ENCODE assay signal across 27 mouse cellular contexts in the genomic region with DNA sequence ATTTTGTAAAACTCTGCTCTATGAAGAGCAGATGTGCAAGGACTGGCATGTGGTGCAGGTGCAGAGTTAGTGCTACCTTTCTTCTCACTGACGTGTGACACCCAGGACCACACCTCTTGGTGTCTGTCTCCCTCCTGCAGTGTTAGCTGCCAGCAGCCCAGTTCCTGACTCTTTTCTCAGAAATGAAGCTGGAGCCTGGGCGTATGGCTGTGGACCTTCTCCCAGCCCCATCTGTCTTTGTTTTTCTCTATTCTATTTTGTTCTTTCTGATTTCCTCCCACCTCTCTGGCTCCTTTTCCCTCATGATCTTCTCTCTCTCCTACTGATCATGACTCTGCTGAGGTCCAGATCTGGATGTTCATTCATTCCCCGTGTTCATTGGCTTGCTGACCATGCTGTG. TPM values are rescaled to one million over a fixed set of nuclear protein-coding genes. Genes with fewer than 3 reads are reported as not detected.
DNase-seq lines count a peak whose midpoint lies in the region; ATAC-seq lines count a peak whose summit lies in the region.
"Had no signal": no experiment of that assay in that cellular context is flagged by ENCODE, and none has a peak within 500 bp of the region (broad histone marks: within the 10 kb centered on the region; RNA-seq: fewer than 3 reads in every experiment).

No protein-coding gene starts in this region.

- H3K4me2 ChIP-seq in midbrain, embryonic 11.5 days, result no peak overlapping the region
- no peak overlapping the region for H3K4me2 ChIP-seq in liver, embryonic 12.5 days
- H3K4me2 ChIP-seq: embryonic facial prominence, embryonic 12.5 days; hindbrain, embryonic 14.5 days; limb, embryonic 12.5 days; liver, embryonic 11.5 days; stomach, embryonic 15.5 days had no signal

- 88% methylated on average over 3 of the region's 3 CpGs for WGBS in midbrain, embryonic 11.5 days
- 91% methylated on average over 3 of the region's 3 CpGs for WGBS in midbrain, embryonic 10.5 days
- 60% methylated on average over 3 of the region's 3 CpGs for WGBS in liver, embryonic 12.5 days (ENCODE audit: insufficient replicate concordance)

- no peaks in the 10 kb centered on the region for H3K27me3 ChIP-seq in midbrain, embryonic 11.5 days (ENCODE audit: control insufficient read depth, insufficient read depth, low read length)
- no peaks in the 10 kb centered on the region for H3K27me3 ChIP-seq in midbrain, embryonic 10.5 days (ENCODE audit: low read depth, poor library complexity, severe bottlenecking)
- H3K27me3 ChIP-seq in liver, embryonic 12.5 days (replicated peaks), result no peaks in the 10 kb centered on the region
- H3K27me3 ChIP-seq: CH12.LX; embryonic facial prominence, embryonic 12.5 days; limb, embryonic 12.5 days; Patski; stomach, embryonic 15.5 days had no signal

- no peak overlapping the region for H3K27ac ChIP-seq in midbrain, embryonic 11.5 days (ENCODE audit: low read depth, low read length)
- no peak overlapping the region for H3K27ac ChIP-seq in midbrain, embryonic 10.5 days (replicated peaks)
- no peak overlapping the region for H3K27ac ChIP-seq in liver, embryonic 12.5 days
- H3K27ac ChIP-seq: embryonic facial prominence, embryonic 12.5 days; gastrocnemius, adult 2 months; heart, embryonic 10.5 days; hindbrain, embryonic 14.5 days; kidney, postnatal 0 days; limb, embryonic 12.5 days; stomach, embryonic 15.5 days had no signal

- no peak overlapping the region for H3K4me3 ChIP-seq in midbrain, embryonic 11.5 days (ENCODE audit: low read depth, low read length)
- no peak overlapping the region for H3K4me3 ChIP-seq in midbrain, embryonic 10.5 days
- H3K4me3 ChIP-seq in liver, embryonic 12.5 days, result no peak overlapping the region
- H3K4me3 ChIP-seq: embryonic facial prominence, embryonic 12.5 days; gastrocnemius, adult 2 months; heart, embryonic 10.5 days; limb, embryonic 12.5 days; stomach, embryonic 15.5 days had no signal

- no peak for ATAC-seq in midbrain, embryonic 11.5 days (ENCODE audit: low FRiP score)
- no peak for ATAC-seq in liver, embryonic 12.5 days
- ATAC-seq: inflammation-experienced regulatory T-cells, adult 6 months; Patski had no signal

- no peaks in the 10 kb centered on the region for H3K9me3 ChIP-seq in midbrain, embryonic 11.5 days (ENCODE audit: control insufficient read depth, low read length)
- no peaks in the 10 kb centered on the region for H3K9me3 ChIP-seq in midbrain, embryonic 10.5 days (replicated peaks)
- no peaks in the 10 kb centered on the region for H3K9me3 ChIP-seq in liver, embryonic 12.5 days (replicated peaks)
- H3K9me3 ChIP-seq: embryonic facial prominence, embryonic 12.5 days; G1E; heart, embryonic 10.5 days; limb, embryonic 12.5 days; stomach, embryonic 15.5 days had no signal

- peak; percentile 9 for DNase-seq in heart, adult 11 months
- DNase-seq in heart, adult 9 months (ENCODE audit: low spot score in 2 of 2), result no peak
- DNase-seq in midbrain, embryonic 11.5 days (ENCODE audit: low spot score, missing footprints), result peak; percentile 21
- DNase-seq in midbrain, embryonic 10.5 days (ENCODE audit: low spot score), result no peak
- peak; percentile 50 for DNase-seq in cerebellum, adult 9-10 months
- DNase-seq in ovary, postnatal 10 days (ENCODE audit: low spot score), result no peak
- DNase-seq: B cell, adult 2 months; gastrocnemius, adult 2 months; heart, postnatal 4 days; kidney, adult 18-20 months; lung, adult 2 months; lung, postnatal 14 days; midbrain, embryonic 14.5 days; thymus, adult 18-20 months; thymus, postnatal 36 days had no signal

- H3K9ac ChIP-seq in midbrain, embryonic 11.5 days (ENCODE audit: low read length), result no peak overlapping the region
- H3K9ac ChIP-seq in liver, embryonic 12.5 days, result no peak overlapping the region
- H3K9ac ChIP-seq: embryonic facial prominence, embryonic 12.5 days; hindbrain, embryonic 14.5 days; limb, embryonic 12.5 days; stomach, embryonic 15.5 days had no signal

- H3K4me1 ChIP-seq in midbrain, embryonic 11.5 days (ENCODE audit: control insufficient read depth, insufficient read depth, low read length), result no peaks in the 10 kb centered on the region
- H3K4me1 ChIP-seq in midbrain, embryonic 10.5 days, result no peaks in the 10 kb centered on the region
- no peaks in the 10 kb centered on the region for H3K4me1 ChIP-seq in liver, embryonic 12.5 days
- H3K4me1 ChIP-seq: embryonic facial prominence, embryonic 12.5 days; limb, embryonic 12.5 days; stomach, embryonic 15.5 days had no signal

- peaks cover 3% of the 10 kb centered on the region; the same call in 1 of the 2 replicates for H3K36me3 ChIP-seq in midbrain, embryonic 11.5 days (ENCODE audit: control insufficient read depth, insufficient read depth, low read length)
- peaks cover 58% of the 10 kb centered on the region for H3K36me3 ChIP-seq in midbrain, embryonic 10.5 days
- H3K36me3 ChIP-seq in liver, embryonic 12.5 days, result no peaks in the 10 kb centered on the region
- H3K36me3 ChIP-seq: stomach, embryonic 15.5 days had no signal

RNA-seq across cellular contexts. Expression of a gene that starts 50.3 kb away (rescaled TPM):
- polyA plus RNA-seq in midbrain, embryonic 11.5 days (2014; fragmentation: Nextera tagmentation; extraction: Ambion mirVana), result 27.9 and 29.2 TPM in 2 replicates
- 18.1 and 22.5 TPM in 2 replicates for polyA plus RNA-seq in midbrain, embryonic 10.5 days (2016; fragmentation: Nextera tagmentation; extraction: Ambion mirVana)
- polyA plus RNA-seq in liver, embryonic 12.5 days (2016; fragmentation: Nextera tagmentation; extraction: Ambion mirVana), result 3.8 and 3.9 TPM in 2 replicates

Comparison
In these comparisons a context has a peak if more than half of its experiments do, and no peak if none do; other contexts are left out.
1. DNase-seq: peak in heart, adult 11 months (single experiment), midbrain, embryonic 11.5 days (single experiment) and cerebellum, adult 9-10 months (single experiment); none in heart, adult 9 months (0 of 2), midbrain, embryonic 10.5 days (single experiment) and ovary, postnatal 10 days (single experiment).